Mouse (Mus musculus): ENCODE measurements around the gene Abhd17a. TPM values are rescaled to one million over a fixed set of nuclear protein-coding genes. Genes with fewer than 3 reads are reported as not detected.

The Abhd17a gene
- polyA plus RNA-seq, 1 experiment from 2014 or later = 89.6 TPM

Small RNA genes lying within 50 kb of the gene (microRNA-seq; reads per million reads assigned to microRNA genes)
- gene Mir6912 = 0.73 reads per million

Other genes with a start within 250 kb of the Abhd17a start
- gene Adamtsl5, start 241.9 kb downstream of the Abhd17a start, polyA plus RNA-seq (2016; fragmentation: Nextera tagmentation; extraction: Ambion mirVana) = 0.17 and 0.55 TPM in 2 replicates
- 0.23 and 0.40 TPM in 2 replicates for gene Plk5, start 233.9 kb downstream of the Abhd17a start, polyA plus RNA-seq (2016; fragmentation: Nextera tagmentation; extraction: Ambion mirVana)
- 17.3 and 21.3 TPM in 2 replicates for gene Mex3d, start 202.7 kb downstream of the Abhd17a start, polyA plus RNA-seq (2016; fragmentation: Nextera tagmentation; extraction: Ambion mirVana)
- gene Mbd3, start 190.8 kb downstream of the Abhd17a start, polyA plus RNA-seq (2016; fragmentation: Nextera tagmentation; extraction: Ambion mirVana) = 312 and 327 TPM in 2 replicates
- 371 and 400 TPM in 2 replicates for gene Uqcr11, start 183.5 kb downstream of the Abhd17a start, polyA plus RNA-seq (2016; fragmentation: Nextera tagmentation; extraction: Ambion mirVana)
- 203 and 205 TPM in 2 replicates for gene Tcf3, start 156.7 kb downstream of the Abhd17a start, polyA plus RNA-seq (2016; fragmentation: Nextera tagmentation; extraction: Ambion mirVana)
- 0.68 and 0.83 TPM in 2 replicates for gene Onecut3, start 95.5 kb downstream of the Abhd17a start, polyA plus RNA-seq (2016; fragmentation: Nextera tagmentation; extraction: Ambion mirVana)
- gene Atp8b3, start 51.2 kb downstream of the Abhd17a start, polyA plus RNA-seq (2016; fragmentation: Nextera tagmentation; extraction: Ambion mirVana) = 0.46 and 0.64 TPM in 2 replicates
- gene Rexo1, start 28.8 kb downstream of the Abhd17a start, polyA plus RNA-seq (2016; fragmentation: Nextera tagmentation; extraction: Ambion mirVana) = 31.0 and 36.0 TPM in 2 replicates
- gene Klf16, start 13.0 kb downstream of the Abhd17a start, polyA plus RNA-seq (2016; fragmentation: Nextera tagmentation; extraction: Ambion mirVana) = 8.7 and 9.5 TPM in 2 replicates
- gene Scamp4, start 12.5 kb upstream of the Abhd17a start, polyA plus RNA-seq (2016; fragmentation: Nextera tagmentation; extraction: Ambion mirVana) = 63.7 and 67.8 TPM in 2 replicates
- gene Adat3, start 12.5 kb upstream of the Abhd17a start, polyA plus RNA-seq (2016; fragmentation: Nextera tagmentation; extraction: Ambion mirVana) = 5.3 and 6.0 TPM in 2 replicates
- gene Gm49322, start 15.7 kb upstream of the Abhd17a start, polyA plus RNA-seq (2016; fragmentation: Nextera tagmentation; extraction: Ambion mirVana) = 5.9 and 6.6 TPM in 2 replicates
- 146 and 161 TPM in 2 replicates for gene Csnk1g2, start 32.5 kb upstream of the Abhd17a start, polyA plus RNA-seq (2016; fragmentation: Nextera tagmentation; extraction: Ambion mirVana)
- 84.3 and 85.1 TPM in 2 replicates for gene Btbd2, start 66.7 kb upstream of the Abhd17a start, polyA plus RNA-seq (2016; fragmentation: Nextera tagmentation; extraction: Ambion mirVana)
- gene Mknk2, start 87.8 kb upstream of the Abhd17a start, polyA plus RNA-seq (2016; fragmentation: Nextera tagmentation; extraction: Ambion mirVana) = 74.4 and 75.4 TPM in 2 replicates
- gene Mob3a, start 111.6 kb upstream of the Abhd17a start, polyA plus RNA-seq (2016; fragmentation: Nextera tagmentation; extraction: Ambion mirVana) = 52.4 and 54.1 TPM in 2 replicates
- gene Izumo4, start 111.8 kb upstream of the Abhd17a start, polyA plus RNA-seq (2016; fragmentation: Nextera tagmentation; extraction: Ambion mirVana) = 20.6 and 21.6 TPM in 2 replicates
- 87.5 and 89.3 TPM in 2 replicates for gene Ap3d1, start 151.9 kb upstream of the Abhd17a start, polyA plus RNA-seq (2016; fragmentation: Nextera tagmentation; extraction: Ambion mirVana)
- 27.6 and 28.2 TPM in 2 replicates for gene Dot1l, start 164.9 kb upstream of the Abhd17a start, polyA plus RNA-seq (2016; fragmentation: Nextera tagmentation; extraction: Ambion mirVana)
- gene Sf3a2, start 207.9 kb upstream of the Abhd17a start, polyA plus RNA-seq (2016; fragmentation: Nextera tagmentation; extraction: Ambion mirVana) = 77.1 and 89.4 TPM in 2 replicates
- 152 and 156 TPM in 2 replicates for gene Plekhj1, start 208.3 kb upstream of the Abhd17a start, polyA plus RNA-seq (2016; fragmentation: Nextera tagmentation; extraction: Ambion mirVana)
- gene Amh, start 214.9 kb upstream of the Abhd17a start, polyA plus RNA-seq (2016; fragmentation: Nextera tagmentation; extraction: Ambion mirVana) = 0.15 TPM in 1 of 2 replicates, not detected in the other
- gene Jsrp1, start 223.2 kb upstream of the Abhd17a start, polyA plus RNA-seq (2016; fragmentation: Nextera tagmentation; extraction: Ambion mirVana) = 0.27 and 0.36 TPM in 2 replicates
- 1,463 and 1,490 TPM in 2 replicates for gene Oaz1, start 236.3 kb upstream of the Abhd17a start, polyA plus RNA-seq (2016; fragmentation: Nextera tagmentation; extraction: Ambion mirVana)